Mouse (Mus musculus): ENCODE measurements around the gene Klrb1f. TPM values are rescaled to one million over a fixed set of nuclear protein-coding genes. Genes with fewer than 3 reads are reported as not detected.
"Not testable (repeated sequence)": the region's sequence is repeated elsewhere in the genome, so short reads cannot be mapped to it uniquely, and the experiment has no call there.

The Klrb1f gene
- polyA plus RNA-seq (2011; ENCODE audit: insufficient read length, low read depth, missing spikeins) = not detected in 2 replicates

GRCm38 (mm10) chr6:129045601-129046000, at the start of gene Klrb1f:
Klrb1f (plus strand) TSS chr6:129045901.
- Histone ChIP-seq H3K4me3 (ENCODE audit: insufficient read depth, low read length) (no peak within 1 kb of the TSS), H3K4me1 (ENCODE audit: control insufficient read depth, insufficient read depth, low read length) (no peaks in the 10 kb centered on the region), H3K27ac (ENCODE audit: insufficient read depth, low read length) (no peak within 1 kb of the TSS)
- no peak for TF ChIP-seq POLR2A (IDR thresholded peaks at IDR 0.05; ENCODE audit: low read depth, low read length)
- no peak for TF ChIP-seq CTCF (IDR thresholded peaks at IDR 0.05; ENCODE audit: borderline replicate concordance, insufficient read depth, low read length)

- no peak overlapping the region for H3K4me3 ChIP-seq (ENCODE audit: insufficient read depth, low read length)
- no peaks in the 10 kb centered on the region for H3K4me1 ChIP-seq (ENCODE audit: control insufficient read depth, insufficient read depth, low read length)
- no peak for TF ChIP-seq CTCF (IDR thresholded peaks at IDR 0.05; ENCODE audit: borderline replicate concordance, insufficient read depth, low read length)
- no peak for TF ChIP-seq POLR2A (IDR thresholded peaks at IDR 0.05; ENCODE audit: low read depth, low read length)
- no peak overlapping the region for H3K27ac ChIP-seq (ENCODE audit: insufficient read depth, low read length)
Measured at GRCm38 (mm10) chr6:128996054-128996767, 49.5 kb upstream of the Klrb1f start.

GRCm38 (mm10) chr6:128996768-128997442, 48.8 kb upstream of the Klrb1f start:
- TF ChIP-seq CTCF (IDR thresholded peaks at IDR 0.05; ENCODE audit: borderline replicate concordance, insufficient read depth, low read length) (no peak), POLR2A (IDR thresholded peaks at IDR 0.05; ENCODE audit: low read depth, low read length) (no peak)
- H3K4me1 ChIP-seq (ENCODE audit: control insufficient read depth, insufficient read depth, low read length) = no peaks in the 10 kb centered on the region
- no peak overlapping the region for H3K4me3 ChIP-seq (ENCODE audit: insufficient read depth, low read length)
- no peak overlapping the region for H3K27ac ChIP-seq (ENCODE audit: insufficient read depth, low read length)

GRCm38 (mm10) chr6:129001392-129001791, 44.3 kb upstream of the Klrb1f start:
- TF ChIP-seq CTCF (IDR thresholded peaks at IDR 0.05; ENCODE audit: borderline replicate concordance, insufficient read depth, low read length) = no peak
- no peak for TF ChIP-seq POLR2A (IDR thresholded peaks at IDR 0.05; ENCODE audit: low read depth, low read length)
- Histone ChIP-seq H3K27ac (ENCODE audit: insufficient read depth, low read length) (no peak overlapping the region), H3K4me1 (ENCODE audit: control insufficient read depth, insufficient read depth, low read length) (no peaks in the 10 kb centered on the region), H3K4me3 (ENCODE audit: insufficient read depth, low read length) (no peak overlapping the region)

GRCm38 (mm10) chr6:129008552-129008951, 37.1 kb upstream of the Klrb1f start:
- no peak for TF ChIP-seq POLR2A (IDR thresholded peaks at IDR 0.05; ENCODE audit: low read depth, low read length)
- TF ChIP-seq CTCF (IDR thresholded peaks at IDR 0.05; ENCODE audit: borderline replicate concordance, insufficient read depth, low read length) = no peak
- no peaks in the 10 kb centered on the region for H3K4me1 ChIP-seq (ENCODE audit: control insufficient read depth, insufficient read depth, low read length)
- H3K27ac ChIP-seq (ENCODE audit: insufficient read depth, low read length) = no peak overlapping the region
- H3K4me3 ChIP-seq (ENCODE audit: insufficient read depth, low read length) = no peak overlapping the region

GRCm38 (mm10) chr6:129009846-129010504, 35.7 kb upstream of the Klrb1f start:
- not testable (repeated sequence) for H3K27ac ChIP-seq (ENCODE audit: insufficient read depth, low read length); H3K4me3 ChIP-seq (ENCODE audit: insufficient read depth, low read length); H3K4me1 ChIP-seq (ENCODE audit: control insufficient read depth, insufficient read depth, low read length)

- no peak for TF ChIP-seq POLR2A (IDR thresholded peaks at IDR 0.05; ENCODE audit: low read depth, low read length)
- TF ChIP-seq CTCF (IDR thresholded peaks at IDR 0.05; ENCODE audit: borderline replicate concordance, insufficient read depth, low read length) = no peak
- no peaks in the 10 kb centered on the region for H3K4me1 ChIP-seq (ENCODE audit: control insufficient read depth, insufficient read depth, low read length)
- H3K27ac ChIP-seq (ENCODE audit: insufficient read depth, low read length) = no peak overlapping the region
- no peak overlapping the region for H3K4me3 ChIP-seq (ENCODE audit: insufficient read depth, low read length)
Measured at GRCm38 (mm10) chr6:129010505-129010873, 35.2 kb upstream of the Klrb1f start.

GRCm38 (mm10) chr6:129012012-129012411, 33.7 kb upstream of the Klrb1f start:
- not testable (repeated sequence) for H3K4me3 ChIP-seq (ENCODE audit: insufficient read depth, low read length); H3K27ac ChIP-seq (ENCODE audit: insufficient read depth, low read length); H3K4me1 ChIP-seq (ENCODE audit: control insufficient read depth, insufficient read depth, low read length)

GRCm38 (mm10) chr6:129012966-129013365, 32.7 kb upstream of the Klrb1f start:
- H3K4me1 ChIP-seq (ENCODE audit: control insufficient read depth, insufficient read depth, low read length) = no peaks in the 10 kb centered on the region
- TF ChIP-seq POLR2A (IDR thresholded peaks at IDR 0.05; ENCODE audit: low read depth, low read length) (no peak), CTCF (IDR thresholded peaks at IDR 0.05; ENCODE audit: borderline replicate concordance, insufficient read depth, low read length) (no peak)
- no peak overlapping the region for H3K4me3 ChIP-seq (ENCODE audit: insufficient read depth, low read length)
- H3K27ac ChIP-seq (ENCODE audit: insufficient read depth, low read length) = no peak overlapping the region

GRCm38 (mm10) chr6:129013762-129014276, 31.9 kb upstream of the Klrb1f start:
- TF ChIP-seq CTCF (IDR thresholded peaks at IDR 0.05; ENCODE audit: borderline replicate concordance, insufficient read depth, low read length) = no peak
- no peak for TF ChIP-seq POLR2A (IDR thresholded peaks at IDR 0.05; ENCODE audit: low read depth, low read length)
- H3K27ac ChIP-seq (ENCODE audit: insufficient read depth, low read length) = no peak overlapping the region

More at GRCm38 (mm10) chr6:129013762-129014276, 31.9 kb upstream of the Klrb1f start:
- Histone ChIP-seq H3K4me1 (ENCODE audit: control insufficient read depth, insufficient read depth, low read length) (no peaks in the 10 kb centered on the region), H3K4me3 (ENCODE audit: insufficient read depth, low read length) (no peak overlapping the region)
